Mouse (Mus musculus) forebrain, embryonic 16.5 days (tissue): Measurements from ENCODE around the gene Hormad1. TPM values are rescaled to one million over a fixed set of nuclear protein-coding genes. Genes with fewer than 3 reads are reported as not detected.
A peak's percentile ranks its signal among the peaks of the same experiment; 100 is the strongest.

ENCODE experiments used
- ATAC-seq: fragments of 200-750 bp; cut with Nextera tagmentation; 2 replicates; pipeline ENCODE4 v1.8.0; 2017; ENCODE audit warnings: mild to moderate bottlenecking, moderate library complexity
- H3K27ac ChIP-seq: fragments of 300-500 bp; sonication (generic); 2 replicates; pipeline ENCODE4 v1.5.1; 2014; ENCODE audit warnings: low read length, control low read depth
- H3K27me3 ChIP-seq: fragments of 300-500 bp; sonication (generic); replicated peaks from 2 replicates; pipeline ENCODE4 v1.6.1; 2014; ENCODE audit warnings: low read length; ENCODE audit not compliant: control insufficient read depth, insufficient read depth
- H3K36me3 ChIP-seq: fragments of 300-500 bp; sonication (generic); 2 replicates; pipeline ENCODE4 v1.6.1; 2014; ENCODE audit not compliant: control insufficient read depth, insufficient read depth
- H3K4me1 ChIP-seq: fragments of 300-500 bp; sonication (generic); replicated peaks from 2 replicates; pipeline ENCODE4 v1.6.1; 2014; ENCODE audit warnings: low read length; ENCODE audit not compliant: control insufficient read depth, insufficient read depth
- H3K4me2 ChIP-seq: fragments of 300-500 bp; sonication (generic); 2 replicates; pipeline ENCODE4 v1.6.1; 2014; ENCODE audit warnings: mild to moderate bottlenecking, low read length, control low read depth
- H3K4me3 ChIP-seq: fragments of 300-500 bp; sonication (generic); replicated peaks from 2 replicates; pipeline ENCODE4 v1.5.1; 2014; ENCODE audit warnings: mild to moderate bottlenecking, low read length, control low read depth
- H3K9ac ChIP-seq: fragments of 300-500 bp; sonication (generic); replicated peaks from 2 replicates; pipeline ENCODE4 v1.6.1; 2014; ENCODE audit warnings: low read depth, low read length, control low read depth
- H3K9me3 ChIP-seq: fragments of 300-500 bp; sonication (generic); 2 replicates; pipeline ENCODE4 v1.6.1; 2016; ENCODE audit warnings: low read length; ENCODE audit not compliant: control insufficient read depth
- WGBS: fragments of 180-500 bp; shearing (Covaris S2); extraction: QIAGEN DNeasy Blood & Tissue Kit; methylation state at CpG from one replicate; pipeline ENCODE4 v1.1.7; 2014; 5-methylcytosine and 5-hydroxymethylcytosine counted together
- polyA plus RNA-seq: library from polyadenylated mRNA; unstranded; fragments of >200 nt; fragmentation: Nextera tagmentation; extraction: Ambion mirVana; gene quantifications from 2 replicates; pipeline ENCODE4 v1.2.1, GENCODE M21; 2015

The Hormad1 gene
- polyA plus RNA-seq, 1 experiment from 2014 or later, result not detected

GRCm38 (mm10) chr3:95542981-95543380 is 16.5 kb upstream of the Hormad1 start:
- no peak overlapping the region for H3K4me2 ChIP-seq
- no peak overlapping the region for H3K4me3 ChIP-seq
- ATAC-seq, result no peak
- H3K4me1 ChIP-seq, result no peaks in the 10 kb centered on the region
- no peak overlapping the region for H3K9ac ChIP-seq
- H3K9me3 ChIP-seq, result no peaks in the 10 kb centered on the region
- no peak overlapping the region for H3K27ac ChIP-seq
- no peaks in the 10 kb centered on the region for H3K27me3 ChIP-seq
- WGBS, result 75% methylated on average over 7 of the region's 7 CpGs
- H3K36me3 ChIP-seq, result no peaks in the 10 kb centered on the region

GRCm38 (mm10) chr3:95550176-95550575 is 9.3 kb upstream of the Hormad1 start:
- Histone ChIP-seq H3K4me1 (no peaks in the 10 kb centered on the region), H3K27ac (no peak overlapping the region), H3K4me2 (no peak overlapping the region), H3K36me3 (no peaks in the 10 kb centered on the region), H3K9me3 (no peaks in the 10 kb centered on the region), H3K27me3 (no peaks in the 10 kb centered on the region), H3K4me3 (no peak overlapping the region), H3K9ac (no peak overlapping the region)
- ATAC-seq, result no peak
- WGBS, result 64% methylated on average over 1 of the region's 1 CpGs

DNA sequence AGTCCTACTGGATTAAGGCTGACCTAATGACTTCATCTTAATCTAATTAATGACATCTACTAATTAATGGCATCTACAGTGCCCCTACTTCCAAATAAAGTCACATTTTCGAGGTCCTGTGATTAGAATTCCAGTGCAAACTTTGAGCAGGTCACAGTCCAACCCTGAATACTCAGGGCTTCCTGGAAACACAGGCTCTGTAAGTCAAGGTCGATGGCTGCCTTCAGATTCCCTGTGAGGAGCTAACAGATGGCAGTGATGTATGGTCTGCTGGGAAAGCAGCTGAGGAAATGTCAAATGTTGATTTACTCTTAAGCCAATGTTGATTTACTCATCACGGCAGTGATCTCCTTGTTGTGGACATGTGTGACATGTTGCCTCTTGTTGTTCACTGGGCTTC is 5.5 kb upstream of the Hormad1 start:
- Histone ChIP-seq H3K27me3 (no peaks in the 10 kb centered on the region), H3K27ac (no peak overlapping the region), H3K4me1 (no peaks in the 10 kb centered on the region), H3K9ac (no peak overlapping the region), H3K9me3 (no peaks in the 10 kb centered on the region), H3K4me3 (no peak overlapping the region), H3K36me3 (no peaks in the 10 kb centered on the region), H3K4me2 (no peak overlapping the region)
- no peak for ATAC-seq
- WGBS, result 67% methylated on average over 3 of the region's 3 CpGs

- WGBS, result 91% methylated on average over 3 of the region's 3 CpGs
- Histone ChIP-seq H3K4me1 (no peaks in the 10 kb centered on the region), H3K4me3 (no peak overlapping the region), H3K27me3 (no peaks in the 10 kb centered on the region), H3K9me3 (no peaks in the 10 kb centered on the region), H3K4me2 (no peak overlapping the region), H3K27ac (no peak overlapping the region), H3K9ac (no peak overlapping the region), H3K36me3 (no peaks in the 10 kb centered on the region)
- ATAC-seq, result no peak
Observed at GRCm38 (mm10) chr3:95560738-95561137, 1.3 kb downstream of the Hormad1 start.

DNA sequence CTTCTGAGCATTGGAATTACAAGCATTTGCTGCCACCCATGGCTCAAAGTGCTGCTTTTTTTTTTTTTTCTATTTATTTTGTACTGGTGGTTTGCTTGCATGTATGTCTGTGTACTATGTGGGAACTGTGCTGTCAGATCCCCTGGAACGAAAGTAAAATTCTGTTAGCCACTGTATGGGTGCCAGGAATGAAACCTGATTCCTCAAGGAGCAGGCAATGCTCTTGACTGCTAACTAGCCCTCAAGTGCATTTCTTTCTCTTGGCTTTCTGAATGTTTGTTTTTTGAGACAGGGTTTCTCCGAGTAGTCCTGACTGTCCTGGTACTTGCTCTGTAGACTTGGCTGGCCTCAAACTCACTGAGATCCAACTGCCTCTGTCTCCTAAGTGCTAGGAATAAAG is 2.3 kb downstream of the Hormad1 start:
- Histone ChIP-seq H3K9me3 (no peaks in the 10 kb centered on the region), H3K4me1 (no peaks in the 10 kb centered on the region), H3K36me3 (no peaks in the 10 kb centered on the region), H3K4me3 (no peak overlapping the region), H3K27me3 (no peaks in the 10 kb centered on the region), H3K4me2 (no peak overlapping the region), H3K27ac (no peak overlapping the region), H3K9ac (no peak overlapping the region)
- ATAC-seq, result no peak
- 72% methylated on average over 2 of the region's 2 CpGs for WGBS

- Histone ChIP-seq H3K4me3 (no peak overlapping the region), H3K4me2 (no peak overlapping the region), H3K9me3 (no peaks in the 10 kb centered on the region), H3K27ac (no peak overlapping the region), H3K9ac (no peak overlapping the region), H3K27me3 (no peaks in the 10 kb centered on the region), H3K36me3 (no peaks in the 10 kb centered on the region), H3K4me1 (no peaks in the 10 kb centered on the region)
- no peak for ATAC-seq
- 88% methylated on average over 3 of the region's 3 CpGs for WGBS
Observed at GRCm38 (mm10) chr3:95569585-95569984, 10.1 kb downstream of the Hormad1 start.

- H3K27me3 ChIP-seq, result no peaks in the 10 kb centered on the region
- H3K4me2 ChIP-seq, result peak overlapping the region; percentile 56
- peak overlapping the region; percentile 45; the same call in 1 of the 2 replicates for H3K27ac ChIP-seq
- no peak for ATAC-seq
- peaks cover 5% of the 10 kb centered on the region; the same call in 1 of the 2 replicates for H3K4me1 ChIP-seq
- H3K4me3 ChIP-seq, result peak overlapping the region; percentile 38
- peak overlapping the region; percentile 12; the same call in 1 of the 2 replicates for H3K9ac ChIP-seq
- peaks cover 4% of the 10 kb centered on the region for H3K36me3 ChIP-seq
- no peaks in the 10 kb centered on the region for H3K9me3 ChIP-seq
- 51% methylated on average over 8 of the region's 8 CpGs for WGBS
Observed at GRCm38 (mm10) chr3:95587754-95588603, 28.5 kb downstream of the Hormad1 start.

DNA sequence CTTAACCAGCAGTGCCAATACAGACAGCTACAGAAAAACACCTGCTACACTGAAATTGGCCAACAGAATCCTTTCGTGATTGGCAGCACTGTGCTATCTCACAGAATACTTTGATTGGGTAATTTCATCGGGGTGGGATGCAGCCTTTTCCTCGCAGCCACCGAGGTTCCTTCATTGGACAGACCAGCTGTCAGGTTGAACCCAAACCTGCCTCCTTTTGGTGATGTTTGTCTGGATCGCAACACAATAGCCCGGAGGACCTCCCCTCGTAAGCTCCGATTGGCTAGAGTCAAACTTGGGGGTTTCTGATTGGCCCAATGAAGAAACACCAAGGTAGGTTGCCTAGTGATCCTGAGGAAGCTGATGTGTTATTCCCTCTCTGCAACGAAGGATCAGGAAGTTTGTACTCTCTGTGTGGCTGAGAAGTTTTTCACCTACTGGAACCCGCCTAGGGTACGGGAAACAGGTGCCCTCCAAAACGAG is 29.2 kb downstream of the Hormad1 start, which contains the start of gene Golph3l:
TSS of gene Golph3l (plus strand) at position 331 of the 483 bp plus-strand sequence.
- Histone ChIP-seq H3K4me2 (peak within 1 kb of the TSS; percentile 82), H3K4me3 (peak within 1 kb of the TSS; percentile 80), H3K27ac (peak within 1 kb of the TSS; percentile 65), H3K9me3 (no peaks in the 10 kb centered on the region), H3K27me3 (no peaks in the 10 kb centered on the region), H3K4me1 (peaks cover 5% of the 10 kb centered on the region; the same call in 1 of the 2 replicates), H3K36me3 (peaks cover 4% of the 10 kb centered on the region), H3K9ac (peak within 1 kb of the TSS; percentile 68)
- WGBS, result under 1% methylated on average over 12 of the region's 12 CpGs
- ATAC-seq, result peak; percentile 100

- Histone ChIP-seq H3K4me2 (no peak overlapping the region), H3K9ac (no peak overlapping the region), H3K36me3 (peaks cover 10% of the 10 kb centered on the region; the same call in 1 of the 2 replicates), H3K27ac (no peak overlapping the region), H3K4me1 (no peaks in the 10 kb centered on the region), H3K9me3 (no peaks in the 10 kb centered on the region), H3K4me3 (no peak overlapping the region), H3K27me3 (no peaks in the 10 kb centered on the region)
- no peak for ATAC-seq
Observed at GRCm38 (mm10) chr3:95598734-95599133, 39.3 kb downstream of the Hormad1 start.
